Mouse (Mus musculus): ENCODE measurements around the gene Ppp5c.

DNA sequence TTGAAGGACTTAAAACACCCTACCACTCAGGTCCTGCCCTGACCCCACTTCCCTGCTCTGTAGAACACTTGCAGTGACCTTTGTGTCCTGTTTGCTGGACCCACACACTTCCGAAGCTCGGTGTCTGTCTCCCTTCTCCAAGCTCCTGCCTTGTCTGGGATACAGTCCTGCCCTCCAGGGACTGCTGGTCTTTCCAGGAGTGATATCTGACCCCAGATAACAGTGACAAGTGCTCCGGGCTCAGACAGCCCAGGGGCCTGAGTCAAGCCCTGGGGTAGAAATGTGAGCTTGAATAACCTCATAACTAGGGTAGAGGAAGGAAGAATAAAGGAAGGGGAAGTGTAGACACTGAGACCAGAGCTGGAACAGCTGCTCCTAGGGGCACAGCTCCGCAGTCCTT is 4.0 kb downstream of the Ppp5c start:
- TF ChIP-seq CTCF (IDR thresholded peaks at IDR 0.05; ENCODE audit: extremely low read depth, insufficient read depth, insufficient read length, insufficient replicate concordance), result no peak
- TF ChIP-seq POLR2A (IDR thresholded peaks at IDR 0.05; ENCODE audit: low read depth, low read length), result no peak
